Mouse (Mus musculus) kidney, adult 8-10 months (tissue): ENCODE measurements around the gene Ntn3.

Source experiments
- DNase-seq, 2 experiments: peaks; one replicate each; pipeline ENCODE4 v3.0.0; 2022

Ntn3 gene

DNA sequence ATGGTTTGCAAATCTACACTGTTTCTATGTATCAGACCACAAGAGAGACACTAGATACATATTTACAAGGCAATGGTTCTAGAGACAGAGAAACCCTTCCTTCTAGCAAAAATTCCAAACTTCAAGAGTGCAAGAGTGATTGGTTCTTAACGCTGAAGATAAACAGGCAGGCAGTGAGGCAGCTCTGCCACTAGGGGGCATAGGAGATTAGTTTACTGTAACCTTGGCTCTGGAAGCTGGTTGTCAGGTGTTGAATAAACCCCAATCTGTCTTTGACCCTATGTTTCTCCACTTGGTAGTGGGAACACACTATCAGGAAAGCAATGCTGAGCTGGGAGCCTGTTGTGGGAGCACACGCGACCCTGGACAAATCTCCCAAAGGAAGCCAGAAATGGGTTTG lies 35.9 kb downstream of the Ntn3 start:
- DNase-seq: peak in 1 of 2 experiments; percentile 76

GRCm38 (mm10) chr17:24171738-24172137 lies 37.6 kb downstream of the Ntn3 start:
- DNase-seq: no peak

GRCm38 (mm10) chr17:24170729-24171128 lies 38.6 kb downstream of the Ntn3 start:
- DNase-seq: no peak

DNA sequence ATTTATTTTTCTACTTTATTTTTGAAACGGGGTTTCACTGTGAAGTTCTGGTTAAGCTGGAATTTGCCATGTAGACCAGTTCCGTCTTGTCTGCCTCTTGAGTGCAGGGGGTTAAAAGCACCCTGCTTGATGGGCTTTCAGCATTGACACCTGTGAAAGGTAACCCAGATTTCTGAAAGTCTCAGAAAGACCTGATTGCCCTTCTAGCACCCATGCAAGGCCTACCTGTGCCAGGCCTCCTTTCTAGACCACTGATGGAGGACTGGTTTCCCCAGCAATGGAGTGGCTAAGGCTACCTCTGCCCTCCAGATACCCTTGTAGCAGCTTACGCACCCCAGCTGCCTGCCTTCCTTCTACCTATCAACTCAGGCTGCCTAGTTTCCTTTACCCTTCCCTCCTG lies 39.2 kb downstream of the Ntn3 start:
- no peak for DNase-seq

DNA sequence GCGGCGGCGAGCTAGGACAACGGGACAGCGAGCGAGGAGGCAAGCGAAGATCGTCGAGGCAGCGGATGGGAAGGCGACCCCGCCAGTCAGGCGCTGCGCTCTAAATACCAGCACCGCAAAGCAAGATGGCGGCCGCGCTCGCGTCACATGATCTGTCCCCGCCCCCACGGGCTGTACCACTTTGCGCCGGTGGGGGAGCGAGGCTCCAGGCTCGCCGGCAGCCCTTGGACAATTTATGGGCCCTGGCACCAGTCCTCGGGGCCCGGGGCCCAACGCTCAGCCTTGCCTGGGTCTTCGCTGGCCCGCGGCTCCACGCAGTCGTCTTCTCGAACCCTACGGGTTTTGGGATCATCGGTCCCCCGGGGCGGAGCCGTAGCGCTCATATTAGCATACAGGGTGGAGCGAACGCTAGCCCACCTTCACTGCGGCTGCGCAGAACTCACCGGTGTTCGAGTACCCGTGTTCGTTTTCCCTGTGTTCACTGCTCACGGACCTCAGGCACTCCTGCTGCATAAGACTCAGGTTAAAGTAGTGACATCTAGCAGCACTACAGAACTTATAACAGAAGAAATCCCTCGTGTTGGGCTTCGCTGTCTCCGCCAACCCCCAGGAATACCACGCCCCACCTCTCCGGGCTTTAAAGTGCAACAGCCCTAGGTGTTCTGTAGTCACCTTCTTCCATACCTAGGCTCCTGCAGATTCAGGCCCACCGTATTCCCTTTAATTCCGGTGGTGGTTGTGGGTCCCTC lies 39.8 kb downstream of the Ntn3 start, which contains the start of gene Atp6v0c:
TSS of gene Atp6v0c (minus strand) at position 386 of the 749 bp plus-strand sequence.
- DNase-seq: peak; percentile 95 to 97

- DNase-seq: peak; percentile 49 to 63
Observed at GRCm38 (mm10) chr17:24168590-24169277, 40.6 kb downstream of the Ntn3 start.

GRCm38 (mm10) chr17:24167891-24168505 lies 41.3 kb downstream of the Ntn3 start:
- DNase-seq: peak in 1 of 2 experiments; percentile 28

DNA sequence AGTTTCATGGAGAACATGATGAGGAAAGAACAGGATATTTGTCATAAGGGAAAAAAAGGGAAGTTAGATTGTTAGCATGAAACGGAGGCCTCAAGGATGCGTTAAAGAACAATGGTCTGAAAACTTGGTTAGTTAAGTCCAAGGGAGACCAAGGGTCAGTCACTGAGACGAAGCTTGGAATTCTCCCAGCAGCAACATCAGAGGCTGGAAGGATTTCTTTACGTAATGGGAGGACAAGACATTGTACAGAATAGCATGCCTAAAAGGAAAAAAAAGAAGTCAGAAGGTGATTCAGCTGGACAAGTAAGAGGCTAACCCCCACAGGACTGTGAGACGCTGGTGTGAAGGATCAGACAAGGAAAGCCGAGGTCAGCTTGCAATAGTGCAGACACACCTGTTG lies 42.2 kb downstream of the Ntn3 start:
- DNase-seq: peak in 1 of 2 experiments; percentile 45

DNA sequence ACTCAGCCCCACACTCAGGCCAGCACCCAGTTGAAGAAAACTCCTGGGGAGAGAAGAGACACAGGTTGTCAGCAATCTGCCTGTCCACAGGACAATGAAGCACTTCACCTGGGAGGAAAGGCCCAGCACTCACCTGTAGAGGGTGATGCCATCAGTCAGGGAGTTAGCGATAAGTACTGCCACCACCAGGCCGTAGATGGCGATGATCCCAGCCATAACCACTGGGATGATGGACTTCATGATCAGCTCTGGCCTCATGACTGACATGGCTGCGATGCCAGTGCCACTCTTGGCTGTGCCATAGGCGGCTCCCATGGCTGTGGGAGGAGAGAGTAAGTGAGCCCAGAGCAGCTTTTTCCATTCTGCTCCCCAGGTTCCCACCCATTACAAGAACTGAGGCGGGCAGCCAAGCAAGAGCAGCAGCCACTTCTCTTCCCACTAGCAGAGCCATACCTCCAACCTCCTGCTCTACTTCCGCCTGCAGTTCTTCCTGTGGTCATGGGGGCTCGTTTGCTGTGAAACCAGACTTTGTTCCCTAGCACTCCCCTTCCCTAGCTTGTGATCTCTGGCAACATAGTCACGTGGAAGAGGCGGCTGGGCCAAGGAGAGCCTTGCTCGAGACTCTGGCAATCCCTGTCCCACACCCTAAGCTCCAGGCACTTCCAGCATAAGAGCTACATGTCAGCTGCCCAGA lies 44.6 kb downstream of the Ntn3 start:
- DNase-seq: peak; percentile 76 to 82

- DNase-seq: peak; percentile 97 to 99
Observed at GRCm38 (mm10) chr17:24163176-24163962, 46.0 kb downstream of the Ntn3 start, which contains the start of gene Amdhd2. Gene Amdhd2 (minus strand): TSS chr17:24163766.

- peak; percentile 87 to 91 for DNase-seq
Observed at GRCm38 (mm10) chr17:24162584-24163175, 46.7 kb downstream of the Ntn3 start.

- DNase-seq: no peak
Observed at GRCm38 (mm10) chr17:24161466-24161865, 47.9 kb downstream of the Ntn3 start.

DNA sequence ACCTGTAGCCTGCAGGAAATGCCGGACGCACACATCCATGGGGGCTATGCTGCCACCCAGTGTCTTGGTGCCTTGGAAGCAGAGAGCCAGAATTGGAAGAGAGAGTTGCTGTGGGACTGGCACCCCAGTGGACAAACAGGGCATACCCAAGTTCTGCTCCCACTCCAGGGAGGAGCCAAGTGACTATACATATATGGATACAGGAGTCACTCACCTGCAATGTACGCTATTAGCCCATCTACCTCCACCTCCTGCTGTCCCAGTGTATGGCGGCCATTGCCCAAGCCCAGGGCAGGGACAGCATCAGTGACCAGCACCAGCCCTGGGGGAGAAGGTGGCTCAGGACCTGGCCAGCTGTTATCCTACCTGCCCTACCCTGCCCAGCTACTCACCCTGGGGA lies 51.8 kb downstream of the Ntn3 start:
- no peak for DNase-seq

DNA sequence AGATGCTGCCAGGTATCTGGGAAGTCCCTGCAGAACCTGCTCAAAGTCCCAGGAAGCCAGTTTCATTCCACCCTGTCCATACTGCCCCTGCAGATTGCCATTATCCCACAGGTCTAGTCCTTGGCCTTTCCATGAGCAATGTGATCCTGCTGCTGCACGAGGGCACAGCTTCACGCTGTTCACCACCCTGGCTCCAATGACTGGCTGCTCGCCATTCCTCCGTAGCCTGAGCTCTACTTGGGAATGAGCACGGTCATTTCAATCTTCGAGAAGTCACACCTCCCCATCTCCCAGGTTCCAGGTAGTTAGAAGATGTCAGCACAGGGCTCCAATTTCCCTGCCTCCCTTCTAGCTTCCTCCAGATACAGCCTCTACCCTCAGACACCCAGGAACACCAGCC lies 52.2 kb downstream of the Ntn3 start:
- DNase-seq: no peak

GRCm38 (mm10) chr17:24156394-24156793 lies 52.9 kb downstream of the Ntn3 start:
- DNase-seq: no peak

- no peak for DNase-seq
Observed at GRCm38 (mm10) chr17:24155742-24156141, 53.6 kb downstream of the Ntn3 start.

- peak; percentile 92 to 93 for DNase-seq
Observed at GRCm38 (mm10) chr17:24154463-24154862, 54.9 kb downstream of the Ntn3 start.
